Mouse (Mus musculus) CD4-positive naive resting alpha-beta T cell, adult 76 days (primary cell): ENCODE results near the gene Mthfs. TPM values are rescaled to one million over a fixed set of nuclear protein-coding genes. Genes with fewer than 3 reads are reported as not detected.

Source experiments
- total RNA-seq: library from RNA; stranded (reverse); gene quantifications from one replicate; pipeline ENCODE4 v1.2.4, GENCODE M21; 2023

The Mthfs gene
- 24.3 TPM for total RNA-seq

GRCm38 (mm10) chr9:89210353-89211064 lies at the start of gene Mthfs:
Gene Mthfs, plus strand, starts transcription at chr9:89210676.

GRCm38 (mm10) chr9:89198969-89199416 lies 11.5 kb upstream of the Mthfs start, which contains the start of the genes Bcl2a1b and Gm29094:
Gene Bcl2a1b, plus strand, starts transcription at chr9:89199209.
Gene Gm29094, plus strand, starts transcription at chr9:89199379.

Other genes with a start within 250 kb of the Mthfs start
- gene Trim43b, start 117.8 kb upstream of the Mthfs start, total RNA-seq: not detected
- gene Bcl2a1b, start 11.5 kb upstream of the Mthfs start, total RNA-seq: 17.2 TPM
- gene Gm29094, start 11.3 kb upstream of the Mthfs start, total RNA-seq: not detected